Mouse (Mus musculus) spleen, postnatal 14 days (tissue): Measurements from ENCODE around the gene Epsti1.

ENCODE experiments used
- DNase-seq, 2 experiments: peaks; one replicate each; pipeline ENCODE4 v3.0.0; 2021 to 2022; ENCODE audit warnings: low spot score in 2 of 2

Epsti1 gene

GRCm38 (mm10) chr14:77923076-77923865, 19.2 kb downstream of the Epsti1 start:
- no peak for DNase-seq

- DNase-seq, result no peak
These were observed 21.4 kb downstream of the Epsti1 start for GRCm38 (mm10) chr14:77925414-77925813.

- DNase-seq, result peak in 1 of 2 experiments; percentile 13
These were observed 22.7 kb downstream of the Epsti1 start for GRCm38 (mm10) chr14:77926718-77927117.

GRCm38 (mm10) chr14:77928021-77928420, 24.0 kb downstream of the Epsti1 start:
- peak; percentile 20 to 64 for DNase-seq

- no peak for DNase-seq
These were observed 24.6 kb downstream of the Epsti1 start for GRCm38 (mm10) chr14:77928653-77929052.

- DNase-seq, result no peak
These were observed 25.2 kb downstream of the Epsti1 start for GRCm38 (mm10) chr14:77929139-77929678.

- DNase-seq, result no peak
These were observed 28.4 kb downstream of the Epsti1 start for GRCm38 (mm10) chr14:77932150-77933047.

GRCm38 (mm10) chr14:77933243-77933642, 29.2 kb downstream of the Epsti1 start:
- no peak for DNase-seq

GRCm38 (mm10) chr14:77934431-77934830, 30.4 kb downstream of the Epsti1 start:
- DNase-seq, result no peak

GRCm38 (mm10) chr14:77941105-77941504, 37.1 kb downstream of the Epsti1 start:
- DNase-seq, result no peak

- no peak for DNase-seq
These were observed 38.2 kb downstream of the Epsti1 start for GRCm38 (mm10) chr14:77942235-77942634.

GRCm38 (mm10) chr14:77942793-77943558, 38.9 kb downstream of the Epsti1 start:
- no peak for DNase-seq

GRCm38 (mm10) chr14:77961741-77962140, 57.7 kb downstream of the Epsti1 start:
- no peak for DNase-seq

- DNase-seq, result no peak
These were observed 59.5 kb downstream of the Epsti1 start for GRCm38 (mm10) chr14:77963525-77963924.

- no peak for DNase-seq
These were observed 67.3 kb downstream of the Epsti1 start for GRCm38 (mm10) chr14:77971355-77971754.

GRCm38 (mm10) chr14:77974221-77974620, 70.2 kb downstream of the Epsti1 start:
- DNase-seq, result no peak

- DNase-seq, result no peak
These were observed 71.7 kb downstream of the Epsti1 start for GRCm38 (mm10) chr14:77975702-77976101.

- no peak for DNase-seq
These were observed 77.5 kb downstream of the Epsti1 start for GRCm38 (mm10) chr14:77981516-77981915.

- no peak for DNase-seq
These were observed 93.7 kb downstream of the Epsti1 start for GRCm38 (mm10) chr14:77997731-77998130.

GRCm38 (mm10) chr14:78004486-78004885, 100.4 kb downstream of the Epsti1 start:
- no peak for DNase-seq

GRCm38 (mm10) chr14:78008019-78008418, 104.0 kb downstream of the Epsti1 start:
- DNase-seq, result no peak

- no peak for DNase-seq
These were observed 107.8 kb downstream of the Epsti1 start for GRCm38 (mm10) chr14:78011808-78012207.
